8 mouse cellular contexts compared by ENCODE assay signal in the genomic region with DNA sequence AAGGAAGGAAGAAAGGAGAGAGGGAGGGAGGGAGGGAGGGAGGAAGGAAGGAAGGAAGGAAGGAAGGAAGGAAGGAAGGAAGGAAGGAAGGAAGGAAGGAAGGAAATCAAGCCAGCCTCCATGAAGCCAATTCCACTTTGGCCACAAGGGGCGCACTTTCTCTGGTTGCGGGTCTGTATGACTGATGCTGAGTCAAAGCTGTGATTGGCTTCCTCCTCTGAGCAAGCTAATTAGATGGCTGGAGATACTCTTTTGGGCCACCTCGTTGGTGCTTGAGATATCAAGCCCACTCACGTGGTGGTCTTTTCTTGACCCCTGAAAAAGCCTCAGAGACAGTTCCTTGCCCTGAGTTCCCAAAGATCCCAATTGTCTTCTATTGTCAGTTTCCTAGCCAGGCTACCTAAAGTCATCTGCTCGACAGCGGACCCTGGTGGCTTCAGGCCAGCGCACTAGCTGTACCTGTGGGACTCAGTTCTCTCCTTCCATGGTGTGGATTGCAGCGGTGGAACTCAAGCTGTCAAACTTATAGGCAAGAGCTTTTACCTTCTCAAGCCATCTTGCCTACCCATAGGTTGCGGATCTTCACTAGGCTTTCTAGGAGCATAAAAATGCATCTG. TPM values are rescaled to one million over a fixed set of nuclear protein-coding genes. Genes with fewer than 3 reads are reported as not detected.
DNase-seq lines count a peak whose midpoint lies in the region; ATAC-seq and TF ChIP-seq lines count a peak whose summit lies in the region.

No protein-coding gene starts in this region.

- DNase-seq in heart, postnatal 14 days, result peak; percentile 62 to 77
- DNase-seq in CH12.LX (ENCODE audit: extremely low read depth), result peak; percentile 77
- DNase-seq in c-Kit-negative CD71-positive TER-119-positive erythroid progenitor cells, embryonic 14.5 days (ENCODE audit: low read depth, low spot score), result peak; percentile 67
- DNase-seq in kidney, postnatal 14 days, result peak; percentile 56
- DNase-seq in stomach, postnatal 0 days (ENCODE audit: low spot score), result peak; percentile 81

- TF ChIP-seq EP300 in CH12.LX (IDR thresholded peaks at IDR 0.05; ENCODE audit: low read length), result no peak
- no peak for TF ChIP-seq EP300 in stomach, postnatal 0 days (optimal IDR thresholded peaks at IDR 0.05)

- TF ChIP-seq POLR2A in CH12.LX (IDR thresholded peaks at IDR 0.05; ENCODE audit: low read depth, low read length), result no peak

- H3K9ac ChIP-seq in heart, embryonic 12.5 days, result no peak overlapping the region
- no peak overlapping the region for H3K9ac ChIP-seq in CH12.LX (ENCODE audit: insufficient read depth, low read depth)
- no peak overlapping the region for H3K9ac ChIP-seq in midbrain, embryonic 12.5 days (replicated peaks)
- no peak overlapping the region for H3K9ac ChIP-seq in stomach, postnatal 0 days (ENCODE audit: low read length)

- ATAC-seq in heart, embryonic 12.5 days (ENCODE audit: insufficient number of reproducible peaks, low FRiP score), result no peak
- ATAC-seq in erythroid progenitor cell, adult 5-6 weeks (replicated peaks; ENCODE audit: low FRiP score, poor library complexity, severe bottlenecking), result peak; percentile 91
- ATAC-seq in midbrain, embryonic 12.5 days (ENCODE audit: low FRiP score, low read depth), result no peak
- peak; percentile 76 for ATAC-seq in stomach, postnatal 0 days (ENCODE audit: low FRiP score, low TSS enrichment)

- H3K36me3 ChIP-seq in heart, embryonic 12.5 days, result no peaks in the 10 kb centered on the region
- no peaks in the 10 kb centered on the region for H3K36me3 ChIP-seq in CH12.LX (replicated peaks in 1 of 2; ENCODE audit: control insufficient read depth in 1 of 2, insufficient read depth in 1 of 2, low read length in 1 of 2)
- H3K36me3 ChIP-seq in midbrain, embryonic 12.5 days, result no peaks in the 10 kb centered on the region
- no peaks in the 10 kb centered on the region for H3K36me3 ChIP-seq in stomach, postnatal 0 days (ENCODE audit: control insufficient read depth, insufficient read depth, low read length)

- WGBS in heart, embryonic 12.5 days, result 19% methylated on average over 9 of the region's 9 CpGs
- WGBS in midbrain, embryonic 12.5 days, result 19% methylated on average over 9 of the region's 9 CpGs
- 23% methylated on average over 9 of the region's 9 CpGs for WGBS in stomach, postnatal 0 days

- in situ Hi-C loops in CH12.LX (cut with MboI; ENCODE audit: low pct_ligation_motif_present, low pct_unique_long_range_greater_than_20kb, low sequenced_read_pairs), result loop anchor here (25.0 kb wide), 1 partner anchor 297 kb away; no protein-coding TSS in a partner anchor

- no peak overlapping the region for H3K4me3 ChIP-seq in heart, embryonic 12.5 days
- H3K4me3 ChIP-seq in CH12.LX (replicated peaks in 1 of 3; ENCODE audit: low read depth in 2 of 3, low read length in 2 of 3, poor library complexity in 1 of 3), result no peak overlapping the region
- no peak overlapping the region for H3K4me3 ChIP-seq in midbrain, embryonic 12.5 days
- no peak overlapping the region for H3K4me3 ChIP-seq in stomach, postnatal 0 days (ENCODE audit: low read depth, low read length)

- H3K4me2 ChIP-seq in heart, embryonic 12.5 days, result no peak overlapping the region
- H3K4me2 ChIP-seq in CH12.LX (ENCODE audit: insufficient read depth, low read depth, poor library complexity, severe bottlenecking), result peak overlapping the region; percentile 90
- no peak overlapping the region; the same call in 1 of the 2 replicates for H3K4me2 ChIP-seq in midbrain, embryonic 12.5 days (replicated peaks)
- H3K4me2 ChIP-seq in stomach, postnatal 0 days (replicated peaks; ENCODE audit: low read depth), result no peak overlapping the region

- 0 out of 2 replicates have a peak, but pooled peaks cover 4% of the 10 kb centered on the region for H3K4me1 ChIP-seq in heart, embryonic 12.5 days (replicated peaks)
- H3K4me1 ChIP-seq in CH12.LX (ENCODE audit: control insufficient read depth in 1 of 2, insufficient read depth in 2 of 2), result 0 out of 4 replicates have a peak, but pooled peaks cover 0 to 2% of the 10 kb centered on the region in 2 experiments
- peaks cover 16% of the 10 kb centered on the region for H3K4me1 ChIP-seq in midbrain, embryonic 12.5 days
- H3K4me1 ChIP-seq in stomach, postnatal 0 days (replicated peaks; ENCODE audit: control insufficient read depth, insufficient read depth), result no peaks in the 10 kb centered on the region

- no peak overlapping the region for H3K27ac ChIP-seq in heart, embryonic 12.5 days (ENCODE audit: poor library complexity, severe bottlenecking)
- H3K27ac ChIP-seq in CH12.LX (ENCODE audit: insufficient read depth, low read depth), result no peak overlapping the region
- peak overlapping the region; percentile 4; the same call in 1 of the 2 replicates for H3K27ac ChIP-seq in midbrain, embryonic 12.5 days (replicated peaks)
- H3K27ac ChIP-seq in stomach, postnatal 0 days (replicated peaks), result no peak overlapping the region

- H3K79me2 ChIP-seq in CH12.LX (replicated peaks; ENCODE audit: control insufficient read depth, extremely low read depth, insufficient read depth, poor library complexity, severe bottlenecking), result no peaks in the 10 kb centered on the region

- TF ChIP-seq CTCF in CH12.LX (conservative IDR thresholded peaks at IDR 0.05 in 1 of 2, IDR thresholded peaks at IDR 0.05 in 1 of 2; ENCODE audit: low read depth in 2 of 2, low read length in 2 of 2), result peak; percentile 47 to 57; a peak in 3 of 4 replicates
- peak; percentile 73 for TF ChIP-seq CTCF in stomach, postnatal 0 days (IDR thresholded peaks at IDR 0.05; ENCODE audit: low read depth)

- no peaks in the 10 kb centered on the region for H3K27me3 ChIP-seq in heart, embryonic 12.5 days (replicated peaks)
- peaks cover 7% of the 10 kb centered on the region for H3K27me3 ChIP-seq in CH12.LX (replicated peaks)
- H3K27me3 ChIP-seq in midbrain, embryonic 12.5 days, result peaks cover 8% of the 10 kb centered on the region; the same call in 1 of the 2 replicates
- no peaks in the 10 kb centered on the region for H3K27me3 ChIP-seq in stomach, postnatal 0 days (ENCODE audit: control insufficient read depth, insufficient read depth, low read length)

- no peak for TF ChIP-seq RAD21 in CH12.LX (IDR thresholded peaks at IDR 0.05; ENCODE audit: low read depth, low read length)

- dilution Hi-C loops in CH12.LX (cut with MboI; ENCODE audit: extremely low pct_ligation_motif_present, extremely low pct_unique_long_range_greater_than_20kb, low sequenced_read_pairs), result no loop called here

- intact Hi-C loops in heart, postnatal 14 days (cut with DNase I), result no loop called here

- no peaks in the 10 kb centered on the region for H3K9me3 ChIP-seq in heart, embryonic 12.5 days (replicated peaks)
- H3K9me3 ChIP-seq in CH12.LX (replicated peaks; ENCODE audit: low read length), result no peaks in the 10 kb centered on the region
- H3K9me3 ChIP-seq in midbrain, embryonic 12.5 days, result no peaks in the 10 kb centered on the region
- H3K9me3 ChIP-seq in stomach, postnatal 0 days (ENCODE audit: control insufficient read depth, low read length), result no peaks in the 10 kb centered on the region

TF ChIP-seq in CH12.LX, 34 proteins besides CTCF, POLR2A, EP300 and RAD21:
- TF ChIP-seq POLR2AphosphoS2 (IDR thresholded peaks at IDR 0.05; ENCODE audit: low read depth, low read length) (no peak), ZNF384 (IDR thresholded peaks at IDR 0.05; ENCODE audit: low read depth, low read length) (no peak), USF1 (IDR thresholded peaks at IDR 0.05; ENCODE audit: low read depth, low read length) (no peak), TCF12 (IDR thresholded peaks at IDR 0.05; ENCODE audit: low read depth, low read length) (no peak), GABPA (IDR thresholded peaks at IDR 0.05; ENCODE audit: insufficient replicate concordance, low read depth, low read length) (no peak), ELF1 (IDR thresholded peaks at IDR 0.05; ENCODE audit: low read depth, low read length) (no peak), UBTF (IDR thresholded peaks at IDR 0.05; ENCODE audit: low read depth, low read length) (no peak), ZMIZ1 (IDR thresholded peaks at IDR 0.05; ENCODE audit: low read depth, low read length) (no peak), JUND (conservative IDR thresholded peaks at IDR 0.05; ENCODE audit: low read depth, low read length) (no peak), IRF4 (IDR thresholded peaks at IDR 0.05; ENCODE audit: low read depth, low read length) (no peak)

RNA-seq across cellular contexts. Expression of a gene that starts 9.6 kb away (rescaled TPM):
- total RNA-seq in heart, postnatal 14 days (2021), result 1 to 10 TPM; 1.9 TPM
- 5.2 and 5.3 TPM in 2 replicates for polyA plus RNA-seq in heart, embryonic 12.5 days (2016; fragmentation: Nextera tagmentation; extraction: Ambion mirVana)
- total RNA-seq in CH12.LX (2012; rRNA removed) (1.4 and 1.6 TPM in 2 replicates), CH12.LX (2014; rRNA removed) (0.64 and 1.3 TPM in 2 replicates)
- polyA plus RNA-seq in CH12.LX (2012; ENCODE audit: insufficient read length, low read depth), result 1.8 and 2.1 TPM in 2 replicates
- total RNA-seq in erythroid progenitor cell, adult 5-6 weeks (2015; ENCODE audit: low replicate concordance), result not detected in 2 replicates
- 1.6 and 6.5 TPM in 2 replicates for total RNA-seq in erythroid progenitor cell, adult 5-6 weeks (2017; ENCODE audit: low replicate concordance)
- 51.7 and 54.4 TPM in 2 replicates for polyA plus RNA-seq in midbrain, embryonic 12.5 days (2016; fragmentation: Nextera tagmentation; extraction: Ambion mirVana)
- polyA plus RNA-seq in stomach, postnatal 0 days (2015; fragmentation: Nextera tagmentation; extraction: Ambion mirVana), result 4.4 and 5.1 TPM in 2 replicates

RNA-seq across cellular contexts. Expression of a gene that starts 16.1 kb away (rescaled TPM):
- total RNA-seq in heart, postnatal 14 days (2021), result 10 to 100 TPM; 12.9 to 13.4 TPM
- 13.8 and 14.1 TPM in 2 replicates for polyA plus RNA-seq in heart, embryonic 12.5 days (2016; fragmentation: Nextera tagmentation; extraction: Ambion mirVana)
- total RNA-seq in CH12.LX (2012; rRNA removed) (38.3 and 42.8 TPM in 2 replicates), CH12.LX (2014; rRNA removed) (43.2 and 52.7 TPM in 2 replicates)
- 29.4 and 31.9 TPM in 2 replicates for polyA plus RNA-seq in CH12.LX (2012; ENCODE audit: insufficient read length, low read depth)
- total RNA-seq in erythroid progenitor cell, adult 5-6 weeks (2015; ENCODE audit: low replicate concordance), result 90.5 and 95.2 TPM in 2 replicates
- total RNA-seq in erythroid progenitor cell, adult 5-6 weeks (2017; ENCODE audit: low replicate concordance), result 178 and 227 TPM in 2 replicates
- polyA plus RNA-seq in midbrain, embryonic 12.5 days (2016; fragmentation: Nextera tagmentation; extraction: Ambion mirVana), result 20.3 and 21.0 TPM in 2 replicates
- 2.8 and 3.1 TPM in 2 replicates for polyA plus RNA-seq in stomach, postnatal 0 days (2015; fragmentation: Nextera tagmentation; extraction: Ambion mirVana)

Comparison
In these comparisons a context has a peak if more than half of its experiments do, and no peak if none do; other contexts are left out.
1. ATAC-seq: peak in erythroid progenitor cell, adult 5-6 weeks (single experiment) and stomach, postnatal 0 days (single experiment); none in heart, embryonic 12.5 days (single experiment) and midbrain, embryonic 12.5 days (single experiment).
2. Peak in every context shown above with its lines, with median percentiles within 50 percentile points of each other: DNase-seq.